Mouse (Mus musculus) embryonic facial prominence, embryonic 15.5 days (tissue): ENCODE measurements around the gene Pacs2. TPM values are rescaled to one million over a fixed set of nuclear protein-coding genes. Genes with fewer than 3 reads are reported as not detected.

ENCODE experiments used
- ATAC-seq: fragments of 200-750 bp; cut with Nextera tagmentation; 2 replicates; pipeline ENCODE4 v1.8.0; 2017; ENCODE audit warnings: low read depth, moderate TSS enrichment; ENCODE audit not compliant: insufficient number of reproducible peaks, low FRiP score, low TSS enrichment
- H3K27ac ChIP-seq: fragments of 300-500 bp; sonication (generic); replicated peaks from 2 replicates; pipeline ENCODE4 v1.5.1; 2015; ENCODE audit warnings: mild to moderate bottlenecking, inconsistent platforms
- H3K27me3 ChIP-seq: fragments of 300-500 bp; sonication (generic); 2 replicates; pipeline ENCODE4 v1.6.1; 2015; ENCODE audit warnings: inconsistent platforms
- H3K36me3 ChIP-seq: fragments of 300-500 bp; sonication (generic); 2 replicates; pipeline ENCODE4 v1.6.1; 2015; ENCODE audit warnings: mild to moderate bottlenecking, inconsistent platforms
- H3K4me1 ChIP-seq: fragments of 300-500 bp; sonication (generic); 2 replicates; pipeline ENCODE4 v1.6.1; 2015; ENCODE audit warnings: inconsistent platforms
- H3K4me2 ChIP-seq: fragments of 300-500 bp; sonication (generic); replicated peaks from 2 replicates; pipeline ENCODE4 v1.6.1; 2015; ENCODE audit warnings: mild to moderate bottlenecking, inconsistent platforms
- H3K4me3 ChIP-seq: fragments of 300-500 bp; sonication (generic); replicated peaks from 2 replicates; pipeline ENCODE4 v1.5.1; 2015; ENCODE audit warnings: mild to moderate bottlenecking, inconsistent platforms
- H3K9ac ChIP-seq: fragments of 300-500 bp; sonication (generic); 2 replicates; pipeline ENCODE4 v1.6.1; 2015; ENCODE audit warnings: inconsistent platforms
- H3K9me3 ChIP-seq: fragments of 300-500 bp; sonication (generic); replicated peaks from 2 replicates; pipeline ENCODE4 v1.6.1; 2016; ENCODE audit warnings: inconsistent platforms
- WGBS: fragments of 180-500 bp; shearing (Covaris S2); methylation state at CpG from one replicate; pipeline ENCODE4 v1.1.7; 2015; 5-methylcytosine and 5-hydroxymethylcytosine counted together
- polyA plus RNA-seq: library from polyadenylated mRNA; unstranded; fragments of >200 nt; fragmentation: Nextera tagmentation; extraction: Ambion mirVana; gene quantifications from 2 replicates; pipeline ENCODE4 v1.2.1, GENCODE M21; 2015

Gene Pacs2
- 17.4 and 19.9 TPM in 2 replicates for polyA plus RNA-seq

DNA sequence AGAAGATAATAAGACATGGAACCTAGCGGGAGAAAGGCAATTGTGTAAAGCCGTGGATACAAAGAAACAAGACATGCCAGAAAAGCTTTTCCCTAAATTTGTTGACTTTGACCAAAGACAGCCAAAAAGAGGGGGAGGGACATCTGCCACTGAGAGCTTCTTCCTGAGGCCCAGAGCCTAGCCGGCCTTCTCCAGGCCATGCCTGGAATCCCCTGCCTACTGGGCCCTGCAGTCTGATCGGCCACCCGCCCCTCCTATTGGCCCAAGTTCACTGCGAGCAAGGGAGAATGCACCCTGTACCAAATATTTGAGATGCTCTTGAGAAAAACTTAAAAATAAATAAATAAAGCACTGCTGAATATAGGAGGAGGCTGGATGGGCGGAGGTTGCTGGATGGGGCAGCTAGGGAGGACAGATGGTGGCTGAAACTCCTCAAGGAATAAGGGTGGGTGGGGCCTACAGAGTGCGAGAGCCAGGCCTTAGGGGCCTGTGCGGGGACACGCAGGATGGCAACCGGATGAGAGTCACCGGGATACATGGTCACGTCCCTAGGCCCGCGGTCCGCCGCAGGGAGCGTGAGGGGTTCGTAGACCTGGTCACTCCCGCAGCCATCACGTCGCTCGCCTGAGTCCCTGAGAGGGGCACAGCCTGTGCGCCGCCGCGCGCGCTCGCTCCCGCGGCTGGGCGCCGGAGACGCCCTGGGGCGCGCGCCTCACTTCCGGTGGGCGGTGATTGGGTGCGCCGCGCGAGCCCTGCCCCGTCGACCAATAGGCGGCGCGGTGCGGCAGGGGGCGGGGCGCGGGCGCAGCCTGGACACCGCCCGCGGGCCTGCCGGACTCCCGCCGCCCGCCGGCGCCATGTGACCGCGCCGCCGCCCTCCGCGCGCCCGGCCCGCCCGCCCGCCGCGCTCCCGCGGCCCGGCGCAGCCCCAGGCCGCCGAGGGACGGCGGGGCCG, at the start of gene Pacs2:
Pacs2 (plus strand) TSS at position 905 of the 955 bp plus-strand sequence.
- Histone ChIP-seq H3K4me1 (peaks cover 50% of the 10 kb centered on the region), H3K9me3 (no peaks in the 10 kb centered on the region), H3K9ac (peak within 1 kb of the TSS; percentile 68), H3K27ac (peak within 1 kb of the TSS; percentile 93), H3K4me2 (peak within 1 kb of the TSS; percentile 82), H3K27me3 (no peaks in the 10 kb centered on the region), H3K4me3 (peak within 1 kb of the TSS; percentile 79), H3K36me3 (no peaks in the 10 kb centered on the region)
- 2% methylated on average over 73 of the region's 85 CpGs for WGBS
- peak; percentile 92 for ATAC-seq

DNA sequence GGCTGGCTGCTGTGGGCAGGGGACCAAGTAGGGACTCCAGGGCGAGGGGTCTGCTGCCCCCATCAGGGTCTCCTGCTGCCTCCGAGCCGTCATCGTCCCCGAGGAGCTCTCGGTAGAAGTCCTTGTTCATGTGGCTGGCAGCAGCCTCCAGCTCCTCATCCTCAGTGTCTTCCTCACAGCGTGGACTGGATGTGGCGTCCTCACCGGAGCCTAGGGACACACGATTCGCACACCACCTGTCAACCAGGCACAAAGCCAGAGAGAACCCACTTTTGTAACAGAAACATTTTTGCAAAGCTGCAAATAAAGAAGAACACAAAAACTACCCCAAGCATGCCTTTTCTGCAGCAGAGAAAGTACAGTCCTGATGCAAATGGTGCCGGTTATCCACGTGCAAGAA, 48.5 kb upstream of the Pacs2 start:
- Histone ChIP-seq H3K4me1 (no peaks in the 10 kb centered on the region), H3K9ac (no peak overlapping the region), H3K9me3 (no peaks in the 10 kb centered on the region), H3K4me2 (no peak overlapping the region), H3K27ac (no peak overlapping the region), H3K4me3 (no peak overlapping the region), H3K27me3 (no peaks in the 10 kb centered on the region), H3K36me3 (peaks cover 98% of the 10 kb centered on the region)
- no peak for ATAC-seq
- 92% methylated on average over 13 of the region's 13 CpGs for WGBS

DNA sequence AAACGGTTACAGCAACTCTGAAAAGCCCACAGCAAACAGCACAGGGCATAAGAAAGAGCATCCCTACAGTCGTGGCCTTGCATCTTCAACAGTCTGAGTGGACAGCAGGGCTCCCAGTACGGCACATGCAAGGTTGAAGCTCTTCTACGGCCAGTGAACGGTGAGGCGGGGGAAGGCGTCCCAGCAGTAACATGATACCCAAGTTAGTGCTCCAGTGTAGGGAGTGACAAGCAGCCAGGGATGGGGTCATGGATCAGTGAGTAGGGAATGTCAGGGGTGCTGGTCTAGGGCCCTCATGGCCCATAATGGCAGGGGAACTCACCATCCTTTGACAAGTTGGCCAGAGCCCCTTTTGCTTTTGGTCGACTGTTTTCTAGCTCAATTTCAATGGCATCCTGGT, 45.4 kb upstream of the Pacs2 start:
- no peaks in the 10 kb centered on the region for H3K27me3 ChIP-seq
- H3K27ac ChIP-seq = no peak overlapping the region
- no peak overlapping the region for H3K4me2 ChIP-seq
- no peak overlapping the region for H3K4me3 ChIP-seq
- no peaks in the 10 kb centered on the region for H3K9me3 ChIP-seq
- peaks cover 98% of the 10 kb centered on the region for H3K36me3 ChIP-seq
- no peak overlapping the region for H3K9ac ChIP-seq
- no peaks in the 10 kb centered on the region for H3K4me1 ChIP-seq
- ATAC-seq = no peak
- 65% methylated on average over 8 of the region's 8 CpGs for WGBS

DNA sequence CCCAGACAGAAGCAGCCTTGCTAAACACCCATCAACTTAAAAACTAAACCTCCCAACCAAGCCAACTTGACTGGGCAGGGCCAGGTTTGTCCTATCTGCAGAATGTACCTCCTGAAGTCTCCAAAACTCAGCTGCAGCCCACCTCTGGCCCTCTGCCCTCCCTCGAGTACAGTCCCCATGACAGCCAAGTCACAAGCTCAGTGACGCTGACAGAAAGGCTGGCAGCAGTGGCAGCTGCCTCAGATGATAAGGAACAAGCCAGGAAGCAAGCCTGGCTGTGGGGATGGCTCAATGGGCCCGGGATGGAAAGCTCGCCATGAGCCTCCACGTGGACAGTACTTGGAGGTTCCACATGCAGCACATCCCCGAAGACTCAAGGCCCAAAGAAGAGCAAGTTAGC, 44.7 kb upstream of the Pacs2 start:
- ATAC-seq = no peak
- 90% methylated on average over 6 of the region's 6 CpGs for WGBS
- H3K36me3 ChIP-seq = peaks cover 97% of the 10 kb centered on the region
- no peak overlapping the region for H3K4me2 ChIP-seq
- no peak overlapping the region for H3K27ac ChIP-seq
- no peaks in the 10 kb centered on the region for H3K9me3 ChIP-seq
- H3K4me1 ChIP-seq = no peaks in the 10 kb centered on the region
- H3K4me3 ChIP-seq = no peak overlapping the region
- no peaks in the 10 kb centered on the region for H3K27me3 ChIP-seq
- H3K9ac ChIP-seq = no peak overlapping the region

DNA sequence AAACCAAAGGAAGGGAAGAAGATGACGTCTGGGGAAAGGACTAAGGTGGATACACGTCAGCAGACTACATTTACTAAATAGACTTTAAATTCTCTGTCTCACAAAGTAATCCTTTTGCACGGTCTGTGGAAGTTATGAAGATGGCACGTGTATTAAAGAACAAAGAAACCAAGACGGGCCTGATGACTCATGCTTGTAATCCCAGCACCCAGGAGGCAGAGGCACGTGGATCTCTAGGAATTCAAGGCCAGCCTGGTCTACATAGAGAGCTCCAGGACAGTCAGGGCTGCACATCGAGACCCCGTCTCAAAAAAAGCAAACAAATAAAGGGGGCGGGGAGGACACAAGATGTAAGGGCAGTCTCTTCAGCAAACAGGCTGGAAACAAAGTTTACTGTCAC, 39.6 kb upstream of the Pacs2 start:
- no peak overlapping the region for H3K9ac ChIP-seq
- H3K9me3 ChIP-seq = no peaks in the 10 kb centered on the region
- no peak overlapping the region for H3K4me2 ChIP-seq
- H3K36me3 ChIP-seq = peaks cover 74% of the 10 kb centered on the region
- no peaks in the 10 kb centered on the region for H3K27me3 ChIP-seq
- 79% methylated on average over 9 of the region's 9 CpGs for WGBS
- H3K4me1 ChIP-seq = peaks cover 19% of the 10 kb centered on the region
- ATAC-seq = no peak
- H3K4me3 ChIP-seq = no peak overlapping the region
- no peak overlapping the region for H3K27ac ChIP-seq

DNA sequence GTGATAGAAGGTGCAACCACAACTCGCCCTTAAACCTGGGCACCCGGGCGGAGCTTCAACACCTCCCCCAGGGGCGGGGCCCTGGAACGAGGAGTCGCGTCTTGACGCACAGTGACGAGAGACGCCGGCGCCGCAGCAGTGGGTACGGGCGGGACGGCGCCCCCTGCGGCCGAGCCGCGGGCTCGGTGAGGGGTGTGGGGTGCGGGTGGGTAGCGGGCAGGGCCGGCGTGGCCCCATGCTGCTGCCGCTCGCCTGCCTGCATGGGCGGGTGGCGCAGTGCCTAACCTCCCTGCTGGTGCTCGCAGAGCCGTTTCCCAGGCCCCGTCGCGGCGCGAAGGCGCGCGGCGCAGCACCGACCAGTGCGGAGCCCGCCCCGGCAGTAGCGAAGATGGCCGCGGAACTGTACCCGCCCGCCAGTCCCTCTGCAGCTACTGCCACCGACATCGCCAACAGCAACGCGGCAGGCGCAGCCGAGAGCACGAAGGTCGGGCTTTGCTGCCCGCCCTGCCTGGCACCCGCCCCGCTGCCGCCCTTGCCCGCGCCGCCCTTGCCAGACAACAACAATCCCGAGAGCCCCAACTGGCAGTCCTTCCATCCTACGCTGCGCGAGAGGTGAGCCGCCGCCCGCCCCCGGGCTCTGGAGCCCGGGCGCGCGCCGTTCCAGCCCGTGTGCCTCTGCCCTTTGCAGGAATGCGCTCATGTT, 37.8 kb upstream of the Pacs2 start, which contains the start of gene Btbd6:
Btbd6 (plus strand) TSS at position 112 of the 703 bp plus-strand sequence.
- Histone ChIP-seq H3K9ac (peak within 1 kb of the TSS; percentile 61), H3K9me3 (no peaks in the 10 kb centered on the region), H3K27ac (peak within 1 kb of the TSS; percentile 92), H3K36me3 (peaks cover 75% of the 10 kb centered on the region), H3K4me2 (peak within 1 kb of the TSS; percentile 77), H3K4me3 (peak within 1 kb of the TSS; percentile 64), H3K27me3 (no peaks in the 10 kb centered on the region), H3K4me1 (peaks cover 19% of the 10 kb centered on the region)
- ATAC-seq = peak; percentile 93
- under 1% methylated on average over 80 of the region's 80 CpGs for WGBS

DNA sequence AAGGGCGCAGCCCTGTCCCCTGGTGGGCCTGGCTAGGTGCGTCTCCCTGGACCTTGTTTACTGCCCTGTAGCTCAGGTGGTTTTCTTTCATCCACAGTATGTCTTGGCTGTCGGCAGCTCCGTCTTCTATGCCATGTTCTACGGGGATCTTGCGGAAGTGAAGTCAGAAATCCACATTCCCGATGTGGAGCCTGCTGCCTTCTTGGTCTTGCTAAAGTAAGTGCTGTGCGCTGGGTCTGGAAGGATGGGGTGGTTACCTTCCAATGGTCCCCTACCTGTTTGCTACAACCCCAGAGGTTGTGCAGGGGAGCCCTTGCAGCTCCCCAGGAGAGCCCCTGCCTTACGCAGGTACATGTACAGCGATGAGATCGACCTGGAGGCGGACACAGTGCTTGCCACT, 37.2 kb upstream of the Pacs2 start:
- Histone ChIP-seq H3K4me3 (peak overlapping the region; percentile 64), H3K4me2 (peak overlapping the region; percentile 77), H3K4me1 (peaks cover 19% of the 10 kb centered on the region), H3K27me3 (no peaks in the 10 kb centered on the region), H3K9me3 (no peaks in the 10 kb centered on the region), H3K36me3 (peaks cover 75% of the 10 kb centered on the region), H3K9ac (peak overlapping the region; percentile 61), H3K27ac (peak overlapping the region; percentile 92)
- ATAC-seq = no peak
- WGBS = 36% methylated on average over 12 of the region's 12 CpGs

DNA sequence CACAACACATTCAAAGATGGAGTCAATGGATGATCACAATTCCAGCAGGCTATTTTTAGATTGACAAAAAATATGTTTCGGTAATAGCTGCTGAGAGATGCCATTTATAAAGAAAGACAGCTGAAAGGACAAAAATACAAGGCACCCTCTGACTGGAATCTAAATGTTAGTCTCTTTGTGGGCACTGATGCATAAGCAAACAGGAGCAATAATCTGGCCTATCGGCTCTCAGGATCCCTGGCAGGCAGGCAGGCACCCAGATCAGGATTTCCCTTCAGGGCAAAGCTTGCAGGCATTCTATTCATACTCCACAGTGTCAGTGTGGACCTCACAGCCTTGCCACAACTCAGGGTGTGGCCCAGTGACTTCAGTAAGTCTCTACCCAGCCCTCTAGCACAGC, 32.3 kb upstream of the Pacs2 start:
- H3K27ac ChIP-seq = 0 out of 2 replicates have a peak overlapping the region, but pooled peaks have one; percentile 17
- H3K9me3 ChIP-seq = no peaks in the 10 kb centered on the region
- H3K4me3 ChIP-seq = no peak overlapping the region
- peaks cover 94% of the 10 kb centered on the region for H3K36me3 ChIP-seq
- 73% methylated on average over 2 of the region's 2 CpGs for whole genome bisulfite sequencing
- H3K4me2 ChIP-seq = no peak overlapping the region
- H3K4me1 ChIP-seq = peaks cover 10% of the 10 kb centered on the region
- no peaks in the 10 kb centered on the region for H3K27me3 ChIP-seq
- ATAC-seq = no peak
- H3K9ac ChIP-seq = no peak overlapping the region

DNA sequence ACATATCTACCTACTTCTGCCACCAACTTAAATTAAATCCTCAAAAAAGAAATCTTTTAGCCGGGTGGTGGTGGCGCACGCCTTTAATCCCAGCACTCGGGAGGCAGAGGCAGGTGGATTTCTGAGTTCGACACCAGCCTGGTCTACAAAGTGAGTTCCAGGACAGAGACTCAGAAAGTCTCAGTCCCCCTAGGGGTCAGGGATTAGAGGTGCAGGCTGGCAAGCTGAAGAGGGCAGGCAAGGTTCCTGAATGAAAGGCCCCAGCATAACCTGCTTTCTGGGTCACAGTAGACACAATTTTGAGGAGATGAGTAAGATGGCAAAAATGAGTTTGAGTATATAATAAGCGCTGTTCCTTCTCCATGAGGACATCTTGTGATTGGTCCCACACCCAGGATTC, 29.0 kb upstream of the Pacs2 start:
- Histone ChIP-seq H3K27me3 (no peaks in the 10 kb centered on the region), H3K36me3 (peaks cover 80% of the 10 kb centered on the region)
- WGBS = 91% methylated on average over 6 of the region's 6 CpGs

DNA sequence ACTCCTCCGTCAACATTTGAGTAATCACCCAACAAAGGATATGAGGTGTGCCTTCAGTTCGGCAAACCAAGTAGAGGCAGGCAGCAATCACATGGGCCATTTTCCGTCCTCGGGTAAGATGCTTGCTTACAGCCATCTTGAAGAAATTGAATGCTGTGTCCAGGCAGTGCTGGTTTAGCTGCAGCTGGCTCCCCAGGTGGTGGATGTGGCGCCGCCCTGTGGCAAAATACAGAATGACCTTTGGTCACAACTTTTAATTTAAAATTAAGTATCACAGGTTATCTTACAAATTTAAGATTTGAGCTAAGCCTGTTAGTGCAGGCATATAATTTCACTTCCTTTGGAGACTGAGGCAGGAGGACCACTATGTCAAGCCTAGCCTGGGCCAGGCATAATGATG, 26.4 kb upstream of the Pacs2 start:
- H3K4me1 ChIP-seq = peaks cover 3% of the 10 kb centered on the region; the same call in 1 of the 2 replicates
- H3K27ac ChIP-seq = no peak overlapping the region
- no peak overlapping the region for H3K9ac ChIP-seq
- H3K4me3 ChIP-seq = no peak overlapping the region
- H3K27me3 ChIP-seq = no peaks in the 10 kb centered on the region
- 67% methylated on average over 6 of the region's 6 CpGs for WGBS
- ATAC-seq = no peak
- H3K9me3 ChIP-seq = no peaks in the 10 kb centered on the region
- H3K4me2 ChIP-seq = no peak overlapping the region
- peaks cover 64% of the 10 kb centered on the region for H3K36me3 ChIP-seq

More for the DNA sequence above, 29.0 kb upstream of the Pacs2 start:
- no peaks in the 10 kb centered on the region for H3K9me3 ChIP-seq
- H3K4me2 ChIP-seq = no peak overlapping the region
- H3K4me1 ChIP-seq = no peaks in the 10 kb centered on the region
- H3K4me3 ChIP-seq = no peak overlapping the region
- ATAC-seq = no peak
- H3K9ac ChIP-seq = no peak overlapping the region
- no peak overlapping the region for H3K27ac ChIP-seq

DNA sequence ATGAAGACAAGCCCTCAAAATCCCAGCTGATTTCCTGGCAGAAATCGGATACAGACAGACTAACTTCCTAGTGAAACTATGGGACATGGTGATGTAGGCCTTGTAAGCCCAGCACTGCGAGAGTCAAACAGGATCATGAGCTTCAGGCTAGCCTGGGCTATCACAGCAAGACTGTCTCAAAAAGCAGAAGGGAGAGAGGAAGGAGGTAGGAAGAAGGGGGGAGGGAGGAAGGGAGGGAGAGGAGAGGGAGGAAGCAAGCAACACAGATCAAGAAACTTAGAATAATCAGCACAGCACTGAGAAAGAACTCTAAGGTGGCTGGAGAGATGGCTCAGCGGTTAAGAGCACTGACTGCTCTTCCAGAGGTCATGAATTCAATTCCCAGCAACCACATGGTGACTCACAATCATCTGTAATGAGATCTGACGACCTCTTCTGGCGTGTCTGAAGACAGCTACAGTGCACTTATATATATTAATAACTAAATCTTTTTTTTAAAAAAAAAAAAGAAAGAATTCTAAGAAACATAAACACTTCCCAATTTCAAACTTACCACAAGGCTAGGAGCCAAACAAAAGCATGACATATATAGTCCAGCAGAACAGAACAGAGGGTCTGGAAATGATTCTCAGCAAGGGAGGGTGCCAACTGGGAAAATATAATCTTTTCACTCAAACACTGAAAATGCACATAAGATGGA, 23.5 kb upstream of the Pacs2 start:
- Histone ChIP-seq H3K36me3 (peaks cover 46% of the 10 kb centered on the region), H3K4me3 (no peak overlapping the region), H3K27me3 (no peaks in the 10 kb centered on the region), H3K4me2 (no peak overlapping the region), H3K27ac (peak overlapping the region; percentile 55; the same call in 1 of the 2 replicates), H3K9ac (no peak overlapping the region), H3K9me3 (no peaks in the 10 kb centered on the region), H3K4me1 (peaks cover 5% of the 10 kb centered on the region; the same call in 1 of the 2 replicates)
- ATAC-seq = no peak
- WGBS = 68% methylated on average over 5 of the region's 5 CpGs
